Mouse (Mus musculus) bone marrow, adult 2 months (tissue): Measurements from ENCODE around the gene Casp6.

Source experiments
- CTCF ChIP-seq: fragments of 200-500 bp; IDR thresholded peaks from 2 replicates; pipeline ENCODE4 v1.5.1; 2011; ENCODE audit warnings: low read length, control low read depth; ENCODE audit not compliant: control insufficient read depth, insufficient read depth
- POLR2A ChIP-seq: fragments of 200-500 bp; IDR thresholded peaks from 2 replicates; pipeline ENCODE4 v1.6.1; 2011; ENCODE audit warnings: low read depth, mild to moderate bottlenecking, control low read depth, low read length, borderline replicate concordance; ENCODE audit not compliant: control insufficient read depth

GRCm38 (mm10) chr3:129886430-129886829 is 14.8 kb upstream of the Casp6 start:
- TF ChIP-seq CTCF (no peak), POLR2A (no peak)
